Mouse (Mus musculus) spleen, adult 2 months (tissue): ENCODE results near the gene Cp.

ENCODE experiments used
- CTCF ChIP-seq: fragments of 200-500 bp; IDR thresholded peaks from 2 replicates; pipeline ENCODE4 v1.5.1; 2011; ENCODE audit warnings: mild to moderate bottlenecking, inconsistent platforms; ENCODE audit not compliant: insufficient read depth, insufficient read length, insufficient replicate concordance; ENCODE audit errors: extremely low read depth
- POLR2A ChIP-seq: fragments of 200-500 bp; IDR thresholded peaks from 2 replicates; pipeline ENCODE4 v1.6.1; 2011; ENCODE audit warnings: low read depth, low read length, inconsistent platforms

GRCm38 (mm10) chr3:19992388-19992787 is 35.5 kb downstream of the Cp start:
- TF ChIP-seq CTCF (no peak), POLR2A (no peak)
